Mouse (Mus musculus) heart, embryonic 15.5 days (tissue): Measurements from ENCODE around the gene Pus7. TPM values are rescaled to one million over a fixed set of nuclear protein-coding genes. Genes with fewer than 3 reads are reported as not detected.

ENCODE experiments used
- ATAC-seq: fragments of 200-750 bp; cut with Nextera tagmentation; replicated peaks from 2 replicates; pipeline ENCODE4 v1.8.0; 2017; ENCODE audit warnings: low read depth, moderate TSS enrichment; ENCODE audit not compliant: insufficient number of reproducible peaks, insufficient read depth, low FRiP score
- H3K27ac ChIP-seq: fragments of 300-500 bp; sonication (generic); 2 replicates; pipeline ENCODE4 v1.5.1; 2015; ENCODE audit warnings: mild to moderate bottlenecking, inconsistent platforms
- H3K27me3 ChIP-seq: fragments of 300-500 bp; sonication (generic); 2 replicates; pipeline ENCODE4 v1.6.1; 2015; ENCODE audit warnings: inconsistent platforms
- H3K36me3 ChIP-seq: fragments of 300-500 bp; sonication (generic); 2 replicates; pipeline ENCODE4 v1.6.1; 2015; ENCODE audit warnings: mild to moderate bottlenecking, inconsistent platforms
- H3K4me1 ChIP-seq: fragments of 300-500 bp; sonication (generic); replicated peaks from 2 replicates; pipeline ENCODE4 v1.6.1; 2015; ENCODE audit warnings: inconsistent platforms
- H3K4me2 ChIP-seq: fragments of 300-500 bp; sonication (generic); 2 replicates; pipeline ENCODE4 v1.6.1; 2015; ENCODE audit warnings: inconsistent platforms, mild to moderate bottlenecking, moderate library complexity
- H3K4me3 ChIP-seq: fragments of 300-500 bp; sonication (generic); 2 replicates; pipeline ENCODE4 v1.5.1; 2015; ENCODE audit warnings: mild to moderate bottlenecking, inconsistent platforms
- H3K9ac ChIP-seq: fragments of 300-500 bp; sonication (generic); 2 replicates; pipeline ENCODE4 v1.6.1; 2015; ENCODE audit warnings: mild to moderate bottlenecking, inconsistent platforms
- H3K9me3 ChIP-seq: fragments of 300-500 bp; sonication (generic); replicated peaks from 2 replicates; pipeline ENCODE4 v1.6.1; 2016; ENCODE audit warnings: inconsistent platforms
- WGBS: fragments of 180-500 bp; shearing (Covaris S2); methylation state at CpG from one replicate; pipeline ENCODE4 v1.1.7; 2015; ENCODE audit warnings: mixed read lengths; 5-methylcytosine and 5-hydroxymethylcytosine counted together
- polyA plus RNA-seq: library from polyadenylated mRNA; unstranded; fragments of >200 nt; fragmentation: Nextera tagmentation; extraction: Ambion mirVana; gene quantifications from 2 replicates; pipeline ENCODE4 v1.2.1, GENCODE M21; 2015

The Pus7 gene
- polyA plus RNA-seq, result 18.1 and 22.6 TPM in 2 replicates

GRCm38 (mm10) chr5:23782931-23783877, at the start of gene Pus7:
TSS of gene Pus7 (minus strand) at chr5:23783711.
- WGBS, result under 1% methylated on average over 82 of the region's 86 CpGs

GRCm38 (mm10) chr5:23830897-23831752, 47.6 kb upstream of the Pus7 start:
- H3K4me1 ChIP-seq, result peaks cover 5% of the 10 kb centered on the region
- 29% methylated on average over 58 of the region's 58 CpGs for WGBS
- H3K27me3 ChIP-seq, result peaks cover 20% of the 10 kb centered on the region
- peak; percentile 55; the same call in 1 of the 2 replicates for ATAC-seq
- peak overlapping the region; percentile 30 for H3K4me3 ChIP-seq
- H3K36me3 ChIP-seq, result no peaks in the 10 kb centered on the region
- H3K4me2 ChIP-seq, result peak overlapping the region; percentile 55
- H3K9ac ChIP-seq, result no peak overlapping the region
- H3K9me3 ChIP-seq, result no peaks in the 10 kb centered on the region
- no peak overlapping the region for H3K27ac ChIP-seq

More at GRCm38 (mm10) chr5:23782931-23783877, at the start of gene Pus7:
- Histone ChIP-seq H3K4me2 (peak within 1 kb of the TSS; percentile 75), H3K27me3 (no peaks in the 10 kb centered on the region), H3K4me1 (peaks cover 16% of the 10 kb centered on the region), H3K36me3 (no peaks in the 10 kb centered on the region), H3K9ac (peak within 1 kb of the TSS; percentile 78), H3K9me3 (no peaks in the 10 kb centered on the region), H3K27ac (peak within 1 kb of the TSS; percentile 63), H3K4me3 (peak within 1 kb of the TSS; percentile 84)
- peak; percentile 91 for ATAC-seq

GRCm38 (mm10) chr5:23826321-23827004, 43.0 kb upstream of the Pus7 start:
- Histone ChIP-seq H3K4me3 (no peak overlapping the region), H3K27me3 (peaks cover 12% of the 10 kb centered on the region), H3K36me3 (no peaks in the 10 kb centered on the region), H3K9ac (no peak overlapping the region), H3K4me1 (peaks cover 5% of the 10 kb centered on the region), H3K4me2 (no peak overlapping the region), H3K27ac (no peak overlapping the region), H3K9me3 (no peaks in the 10 kb centered on the region)
- WGBS, result 34% methylated on average over 11 of the region's 11 CpGs
- no peak for ATAC-seq

- H3K4me3 ChIP-seq, result no peak overlapping the region
- H3K27me3 ChIP-seq, result no peaks in the 10 kb centered on the region
- H3K4me1 ChIP-seq, result no peaks in the 10 kb centered on the region
- no peak overlapping the region for H3K4me2 ChIP-seq
- no peak overlapping the region for H3K9ac ChIP-seq
- ATAC-seq, result no peak
- H3K27ac ChIP-seq, result no peak overlapping the region
- peaks cover 12% of the 10 kb centered on the region for H3K36me3 ChIP-seq
- H3K9me3 ChIP-seq, result no peaks in the 10 kb centered on the region
- 79% methylated on average over 8 of the region's 8 CpGs for WGBS
These were observed 40.7 kb upstream of the Pus7 start for GRCm38 (mm10) chr5:23824171-23824733.

GRCm38 (mm10) chr5:23822306-23822705, 38.8 kb upstream of the Pus7 start:
- WGBS, result 66% methylated on average over 11 of the region's 11 CpGs
- Histone ChIP-seq H3K27me3 (no peaks in the 10 kb centered on the region), H3K9me3 (no peaks in the 10 kb centered on the region)

GRCm38 (mm10) chr5:23816681-23817080, 33.2 kb upstream of the Pus7 start:
- no peak overlapping the region for H3K9ac ChIP-seq
- H3K4me3 ChIP-seq, result no peak overlapping the region
- no peaks in the 10 kb centered on the region for H3K9me3 ChIP-seq
- H3K4me2 ChIP-seq, result no peak overlapping the region
- H3K4me1 ChIP-seq, result no peaks in the 10 kb centered on the region
- 88% methylated on average over 15 of the region's 15 CpGs for WGBS
- no peaks in the 10 kb centered on the region for H3K27me3 ChIP-seq
- no peak for ATAC-seq
- H3K27ac ChIP-seq, result no peak overlapping the region
- peaks cover 76% of the 10 kb centered on the region for H3K36me3 ChIP-seq

More at GRCm38 (mm10) chr5:23822306-23822705, 38.8 kb upstream of the Pus7 start:
- Histone ChIP-seq H3K36me3 (peaks cover 26% of the 10 kb centered on the region), H3K4me1 (no peaks in the 10 kb centered on the region), H3K4me3 (no peak overlapping the region), H3K27ac (no peak overlapping the region), H3K4me2 (no peak overlapping the region), H3K9ac (no peak overlapping the region)
- no peak for ATAC-seq

GRCm38 (mm10) chr5:23814841-23815240, 31.3 kb upstream of the Pus7 start:
- Histone ChIP-seq H3K9me3 (no peaks in the 10 kb centered on the region), H3K36me3 (peaks cover 86% of the 10 kb centered on the region), H3K27ac (no peak overlapping the region), H3K4me3 (no peak overlapping the region), H3K4me1 (no peaks in the 10 kb centered on the region), H3K27me3 (no peaks in the 10 kb centered on the region), H3K9ac (no peak overlapping the region), H3K4me2 (no peak overlapping the region)
- WGBS, result 87% methylated on average over 5 of the region's 5 CpGs
- no peak for ATAC-seq

GRCm38 (mm10) chr5:23792726-23793125, 9.2 kb upstream of the Pus7 start:
- no peaks in the 10 kb centered on the region for H3K27me3 ChIP-seq
- no peak overlapping the region for H3K4me2 ChIP-seq
- peaks cover 8% of the 10 kb centered on the region for H3K4me1 ChIP-seq
- WGBS, result 88% methylated on average over 2 of the region's 2 CpGs
- H3K36me3 ChIP-seq, result peaks cover 31% of the 10 kb centered on the region
- no peak for ATAC-seq
- no peaks in the 10 kb centered on the region for H3K9me3 ChIP-seq
- no peak overlapping the region for H3K4me3 ChIP-seq
- H3K9ac ChIP-seq, result no peak overlapping the region
- H3K27ac ChIP-seq, result no peak overlapping the region

GRCm38 (mm10) chr5:23789078-23789612, 5.6 kb upstream of the Pus7 start:
- 81% methylated on average over 4 of the region's 4 CpGs for WGBS
- Histone ChIP-seq H3K4me1 (peaks cover 11% of the 10 kb centered on the region), H3K9ac (no peak overlapping the region), H3K4me2 (no peak overlapping the region), H3K9me3 (no peaks in the 10 kb centered on the region), H3K27ac (no peak overlapping the region), H3K36me3 (peaks cover 20% of the 10 kb centered on the region; the same call in 1 of the 2 replicates), H3K4me3 (no peak overlapping the region), H3K27me3 (no peaks in the 10 kb centered on the region)
- ATAC-seq, result no peak

GRCm38 (mm10) chr5:23788390-23788830, 4.9 kb upstream of the Pus7 start:
- no peak for ATAC-seq
- WGBS, result 30% methylated on average over 3 of the region's 3 CpGs
- Histone ChIP-seq H3K4me2 (peak overlapping the region; percentile 86), H3K36me3 (peaks cover 20% of the 10 kb centered on the region; the same call in 1 of the 2 replicates), H3K27ac (no peak overlapping the region), H3K9ac (peak overlapping the region; percentile 92), H3K9me3 (no peaks in the 10 kb centered on the region), H3K27me3 (no peaks in the 10 kb centered on the region), H3K4me1 (peaks cover 15% of the 10 kb centered on the region), H3K4me3 (peak overlapping the region; percentile 93)
